Mouse (Mus musculus): Measurements from ENCODE around the gene Acadm. TPM values are rescaled to one million over a fixed set of nuclear protein-coding genes. Genes with fewer than 3 reads are reported as not detected.

Acadm gene
- 10.5 and 13.7 TPM in 2 replicates for polyA plus RNA-seq (2012)

GRCm38 (mm10) chr3:153944335-153944990, at the start of gene Acadm:
Gene Acadm (minus strand): TSS chr3:153944632.

DNA sequence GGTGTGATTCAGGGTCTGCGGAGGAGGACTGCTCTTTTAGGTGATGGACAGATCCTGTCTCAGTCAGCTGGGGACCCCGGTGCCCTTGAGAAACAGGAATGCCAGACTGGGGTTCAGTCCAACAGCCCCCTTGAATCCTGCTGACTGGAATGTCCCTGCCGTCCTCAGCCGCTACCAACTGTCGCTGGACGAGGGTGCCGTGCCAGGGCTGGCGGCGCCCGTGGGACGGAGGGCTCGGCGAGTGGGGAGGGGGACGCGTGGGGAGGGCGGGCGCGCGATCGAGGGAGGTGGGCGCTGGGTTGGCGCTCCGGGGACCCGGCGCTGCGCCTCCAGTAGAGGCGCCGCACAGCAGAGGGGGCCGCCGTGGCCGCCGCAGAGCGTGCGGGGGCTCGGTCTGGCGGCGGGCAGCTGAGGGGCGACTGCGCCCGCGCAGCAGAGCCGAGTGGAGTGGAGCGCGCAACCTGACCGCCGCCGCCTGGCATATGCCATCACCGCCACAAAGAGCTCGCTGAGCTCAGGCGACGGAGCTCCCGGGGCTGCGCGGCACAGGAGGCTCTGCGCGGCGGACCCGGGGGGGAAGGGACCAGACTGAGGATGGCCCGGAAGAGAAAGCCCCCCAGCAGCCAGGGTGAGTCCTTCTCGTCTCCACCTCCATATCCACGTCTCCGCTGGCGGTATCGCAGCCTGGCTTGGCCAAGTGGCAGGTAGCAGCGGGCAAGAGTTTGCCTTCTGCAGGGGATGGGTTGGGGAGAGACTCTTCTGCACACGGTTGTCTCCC, 28.9 kb upstream of the Acadm start, which contains the start of gene Slc44a5:
Gene Slc44a5 (plus strand): TSS at position 266 of the 778 bp plus-strand sequence.

GRCm38 (mm10) chr3:153912546-153913509, 31.6 kb downstream of the Acadm start, which contains the start of gene Rabggtb:
Gene Rabggtb (minus strand): TSS chr3:153913009.

GRCm38 (mm10) chr3:153906136-153906871, 38.1 kb downstream of the Acadm start, which contains the start of gene Msh4:
Gene Msh4 (minus strand): TSS chr3:153906138.

Other genes with a start within 250 kb of the Acadm start
- gene St6galnac3, start 219.5 kb downstream of the Acadm start, polyA plus RNA-seq (2012), result 0.44 and 0.45 TPM in 2 replicates
- gene Asb17, start 100.4 kb downstream of the Acadm start, polyA plus RNA-seq (2012), result 0.02 TPM in 1 of 2 replicates, not detected in the other
- not detected in 2 replicates for gene Msh4, start 38.5 kb downstream of the Acadm start, polyA plus RNA-seq (2012)
- 14.2 and 20.0 TPM in 2 replicates for gene Rabggtb, start 31.6 kb downstream of the Acadm start, polyA plus RNA-seq (2012)
- not detected in 2 replicates for gene Slc44a5, start 28.8 kb upstream of the Acadm start, polyA plus RNA-seq (2012)

Data from megakaryocyte-erythroid progenitor cell, adult 5 weeks (primary cell).